Comparison of ENCODE assay signal across 22 mouse cellular contexts in the genomic region with DNA sequence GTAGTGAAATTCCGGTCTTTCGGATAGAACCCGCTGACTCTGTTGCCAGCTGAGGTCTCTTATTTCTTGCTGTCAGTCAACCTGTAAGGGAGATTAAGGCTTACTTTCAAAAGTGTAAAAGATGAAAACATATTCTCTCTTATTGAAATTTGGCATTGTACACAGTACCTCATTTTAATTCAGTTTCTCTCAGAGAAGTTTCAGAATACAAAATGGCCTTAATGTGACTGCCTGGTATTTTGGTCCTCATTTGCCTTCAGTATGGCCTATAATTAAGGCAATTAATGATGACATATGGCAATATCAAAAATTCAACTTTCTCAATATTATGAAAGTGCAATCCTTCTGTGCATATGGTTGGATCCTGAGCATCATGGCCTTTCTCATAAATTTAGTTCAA.
"Had no signal": no experiment of that assay in that cellular context is flagged by ENCODE, and none has a peak within 500 bp of the region (broad histone marks: within the 10 kb centered on the region; RNA-seq: fewer than 3 reads in every experiment).

No protein-coding gene starts in this region.

- DNase-seq: kidney, postnatal 25 days; layer of hippocampus, adult 9-11 months; liver; lung, adult 18-20 months; lung, postnatal 36 days; retina, postnatal 1 day; right cerebral cortex, postnatal 25 days; spleen, adult 18-20 months; thymus, postnatal 25 days had no signal

- H3K27ac ChIP-seq: layer of hippocampus, adult 2 months; limb, embryonic 10.5 days; limb, embryonic 13.5 days; liver, embryonic 12.5 days; liver, embryonic 15.5 days; lung, embryonic 15.5 days; midbrain, embryonic 10.5 days; midbrain, embryonic 13.5 days; neural tube, embryonic 13.5 days; stomach, embryonic 15.5 days had no signal

- H3K4me3 ChIP-seq: layer of hippocampus, adult 2 months; limb, embryonic 10.5 days; limb, embryonic 13.5 days; liver, embryonic 12.5 days; liver, embryonic 15.5 days; lung, embryonic 15.5 days; megakaryocyte, embryonic 14.5 days; midbrain, embryonic 10.5 days; midbrain, embryonic 13.5 days; myocyte; neural tube, embryonic 13.5 days; stomach, embryonic 15.5 days had no signal

- H3K4me1 ChIP-seq: liver, embryonic 12.5 days; liver, embryonic 15.5 days; megakaryocyte, embryonic 14.5 days; midbrain, embryonic 13.5 days; neural tube, embryonic 13.5 days; stomach, embryonic 15.5 days had no signal

- H3K27me3 ChIP-seq: limb, embryonic 13.5 days; liver, embryonic 12.5 days; liver, embryonic 15.5 days; lung, embryonic 15.5 days; megakaryocyte, embryonic 14.5 days; midbrain, embryonic 13.5 days; neural tube, embryonic 13.5 days; stomach, embryonic 15.5 days had no signal

- H3K36me3 ChIP-seq: limb, embryonic 10.5 days; limb, embryonic 13.5 days; liver, embryonic 12.5 days; liver, embryonic 15.5 days; lung, embryonic 15.5 days; midbrain, embryonic 10.5 days; midbrain, embryonic 13.5 days; neural tube, embryonic 13.5 days; stomach, embryonic 15.5 days had no signal

- H3K9ac ChIP-seq: limb, embryonic 13.5 days; liver, embryonic 12.5 days; liver, embryonic 15.5 days; lung, embryonic 15.5 days; midbrain, embryonic 13.5 days; neural tube, embryonic 13.5 days; stomach, embryonic 15.5 days had no signal

- H3K9me3 ChIP-seq: limb, embryonic 10.5 days; limb, embryonic 13.5 days; liver, embryonic 12.5 days; liver, embryonic 15.5 days; lung, embryonic 15.5 days; megakaryocyte, embryonic 14.5 days; midbrain, embryonic 10.5 days; midbrain, embryonic 13.5 days; neural tube, embryonic 13.5 days; stomach, embryonic 15.5 days had no signal

- H3K4me2 ChIP-seq: limb, embryonic 13.5 days; liver, embryonic 12.5 days; liver, embryonic 15.5 days; lung, embryonic 15.5 days; midbrain, embryonic 13.5 days; neural tube, embryonic 13.5 days; stomach, embryonic 15.5 days had no signal

- ATAC-seq: liver, embryonic 12.5 days; midbrain, embryonic 13.5 days; midbrain, embryonic 16.5 days had no signal
